Mouse (Mus musculus): Measurements from ENCODE around the gene Ppp1r37.

DNA sequence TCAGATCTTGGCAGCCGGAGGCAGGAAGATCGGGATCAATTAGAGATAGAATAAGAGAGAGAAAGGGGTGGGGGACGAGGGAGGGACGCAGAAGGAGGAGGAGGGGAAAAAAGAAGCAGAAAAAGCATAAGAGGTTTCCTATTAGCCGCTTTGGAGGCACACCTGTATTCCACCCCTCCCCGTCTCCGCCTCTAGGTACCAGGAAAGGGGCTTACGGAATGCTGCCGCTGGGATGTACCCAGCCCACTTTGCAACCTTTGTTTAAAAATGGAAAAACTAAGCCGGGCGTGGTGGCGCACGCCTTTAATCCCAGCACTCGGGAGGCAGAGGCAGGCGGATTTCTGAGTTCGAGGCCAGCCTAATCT is 10.9 kb upstream of the Ppp1r37 start:
- TF ChIP-seq CTCF (IDR thresholded peaks at IDR 0.05; ENCODE audit: control insufficient read depth, insufficient read depth, low read length) (no peak), POLR2A (IDR thresholded peaks at IDR 0.05; ENCODE audit: borderline replicate concordance, control insufficient read depth, low read depth, low read length) (no peak)
